Mouse (Mus musculus): ENCODE measurements around the gene Zp2.

DNA sequence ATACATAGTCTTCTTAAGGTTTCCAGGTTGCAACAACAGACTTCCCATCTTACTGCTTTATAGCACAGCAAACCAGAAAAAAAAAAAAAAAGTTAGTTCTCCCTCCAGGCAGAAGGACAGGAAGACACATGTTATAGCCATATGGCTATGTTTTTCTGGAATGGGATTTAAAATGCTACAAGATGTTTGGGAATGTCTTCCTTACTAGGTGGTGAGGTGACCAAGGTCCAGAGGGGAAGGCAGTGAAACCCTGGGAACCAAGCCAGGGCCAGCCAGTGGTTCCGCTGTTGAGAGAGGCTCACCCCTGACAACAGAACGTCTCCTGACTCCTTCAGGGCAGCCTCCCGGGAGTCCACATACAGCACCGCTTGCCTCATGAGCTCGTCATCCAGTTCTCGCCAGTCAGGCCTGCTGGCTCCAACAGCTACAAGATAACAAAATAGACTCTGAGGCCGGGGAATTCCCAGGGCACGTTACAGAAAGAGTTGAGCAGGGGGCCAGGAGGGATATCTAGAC, 45.1 kb upstream of the Zp2 start:
- TF ChIP-seq POLR2A (IDR thresholded peaks at IDR 0.05; ENCODE audit: borderline replicate concordance, extremely low read depth, insufficient read depth, insufficient read length, poor library complexity, severe bottlenecking) (no peak), CTCF (IDR thresholded peaks at IDR 0.05; ENCODE audit: borderline replicate concordance, extremely low read depth, insufficient read depth, insufficient read length) (no peak)

Data from brain, embryonic 14.5 days (tissue).